ENCODE assay signal across 18 mouse cellular contexts in genomic region chr2:107734703-107735102, GRCm38 (mm10).
"Had no signal": no experiment of that assay in that cellular context is flagged by ENCODE, and none has a peak within 500 bp of the region (broad histone marks: within the 10 kb centered on the region; RNA-seq: fewer than 3 reads in every experiment).

No protein-coding gene starts in this region.

- H3K27me3 ChIP-seq: lung, embryonic 15.5 days; megakaryocyte, embryonic 14.5 days; midbrain, embryonic 13.5 days; midbrain, embryonic 15.5 days; neural tube, embryonic 12.5 days; stomach, embryonic 15.5 days had no signal

- H3K27ac ChIP-seq: lung, embryonic 15.5 days; macrophage; midbrain, embryonic 13.5 days; midbrain, embryonic 15.5 days; neural tube, embryonic 12.5 days; stomach, embryonic 15.5 days; stomach, postnatal 0 days had no signal

- ATAC-seq: liver, postnatal 0 days; lung, postnatal 0 days; midbrain, embryonic 15.5 days had no signal

- H3K9ac ChIP-seq: liver, postnatal 0 days; lung, embryonic 15.5 days; midbrain, embryonic 13.5 days; midbrain, embryonic 15.5 days; neural tube, embryonic 12.5 days; stomach, embryonic 15.5 days had no signal

- H3K4me3 ChIP-seq: lung, embryonic 15.5 days; megakaryocyte, embryonic 14.5 days; midbrain, embryonic 13.5 days; midbrain, embryonic 15.5 days; neural tube, embryonic 12.5 days; stomach, embryonic 15.5 days had no signal

- H3K4me2 ChIP-seq: lung, embryonic 15.5 days; midbrain, embryonic 11.5 days; midbrain, embryonic 13.5 days; midbrain, embryonic 15.5 days; neural tube, embryonic 12.5 days; stomach, embryonic 15.5 days had no signal

- DNase-seq: liver, postnatal 0 days; lung, adult 2 months; lung, postnatal 14 days; lung, postnatal 36 days; right cerebral cortex, postnatal 14 days; thymus, adult 2 months; thymus, postnatal 25 days; thymus, postnatal 4 days had no signal

- H3K36me3 ChIP-seq: lung, embryonic 15.5 days; midbrain, embryonic 13.5 days; midbrain, embryonic 15.5 days; neural tube, embryonic 12.5 days; stomach, embryonic 15.5 days had no signal

- H3K9me3 ChIP-seq: lung, embryonic 15.5 days; megakaryocyte, embryonic 14.5 days; midbrain, embryonic 13.5 days; midbrain, embryonic 15.5 days; neural tube, embryonic 12.5 days; stomach, embryonic 15.5 days had no signal

- H3K4me1 ChIP-seq: lung, embryonic 15.5 days; megakaryocyte, embryonic 14.5 days; midbrain, embryonic 13.5 days; midbrain, embryonic 15.5 days; neural tube, embryonic 12.5 days; stomach, embryonic 15.5 days had no signal
